Mouse (Mus musculus) heart, adult 2 months (tissue): ENCODE measurements at regions not wholly inside any gene's neighbourhood (a gene's known extent, or its start where the extent isn't known, plus 50 kb on each side); places are given as distances from the start of the nearest gene placed in this dataset.
A peak's percentile ranks its signal among the peaks of the same experiment; 100 is the strongest.

Experiments used
- DNase-seq, 2 experiments: peaks; one replicate each; pipeline ENCODE4 v3.0.0; 2021
- H3K27ac ChIP-seq: fragments of 200-600 bp; 2 replicates; pipeline ENCODE4 v1.8.1; 2022
- H3K27me3 ChIP-seq: fragments of 200-500 bp; 2 replicates; pipeline ENCODE4 v1.6.1; 2012; ENCODE audit warnings: mild to moderate bottlenecking, low read length, inconsistent platforms, mixed read lengths; ENCODE audit not compliant: control insufficient read depth, insufficient read depth
- H3K36me3 ChIP-seq: fragments of 200-500 bp; 2 replicates; pipeline ENCODE4 v1.6.1; 2012; ENCODE audit warnings: low read length, inconsistent platforms; ENCODE audit not compliant: control insufficient read depth, insufficient read depth
- H3K4me1 ChIP-seq: fragments of 200-500 bp; 2 replicates; pipeline ENCODE4 v1.6.1; 2011; ENCODE audit warnings: low read length; ENCODE audit not compliant: control insufficient read depth, insufficient read depth
- H3K4me3 ChIP-seq: fragments of 200-600 bp; 2 replicates; pipeline ENCODE4 v1.8.1; 2022
- H3K79me2 ChIP-seq: fragments of 200-500 bp; replicated peaks from 2 replicates; pipeline ENCODE4 v1.6.1; 2012; ENCODE audit warnings: mild to moderate bottlenecking, inconsistent platforms, low read length, moderate library complexity, mixed read lengths; ENCODE audit not compliant: control insufficient read depth, insufficient read depth
- H3K9ac ChIP-seq: fragments of 200-500 bp; 2 replicates; pipeline ENCODE4 v1.6.1; 2012; ENCODE audit warnings: low read depth, mild to moderate bottlenecking, control low read depth, inconsistent platforms, low read length, mixed read lengths
- CTCF ChIP-seq: fragments of 200-600 bp; IDR thresholded peaks from 2 replicates; pipeline ENCODE4 v1.8.1; 2022; ENCODE audit warnings: antibody characterized with exemption, mild to moderate bottlenecking, moderate library complexity
- EP300 ChIP-seq: fragments of 200-500 bp; IDR thresholded peaks from 2 replicates; pipeline ENCODE4 v1.6.1; 2011; ENCODE audit warnings: low read depth, low read length, control low read depth; ENCODE audit not compliant: insufficient read depth
- POLR2A ChIP-seq: fragments of 200-500 bp; IDR thresholded peaks from 2 replicates; pipeline ENCODE4 v1.6.1; 2011; ENCODE audit warnings: mild to moderate bottlenecking, low read depth, low read length, control low read depth; ENCODE audit not compliant: insufficient read depth
- WGBS: fragments of 180-500 bp; shearing (Covaris S2); methylation state at CpG from one replicate; pipeline ENCODE4 v1.1.7; 2018; 5-methylcytosine and 5-hydroxymethylcytosine counted together
- intact Hi-C: fragments of 180-260 bp; cut with DNase I; formaldehyde crosslinking; loops from one replicate; pipeline ENCODE4 v1.15.1; 2025

DNA sequence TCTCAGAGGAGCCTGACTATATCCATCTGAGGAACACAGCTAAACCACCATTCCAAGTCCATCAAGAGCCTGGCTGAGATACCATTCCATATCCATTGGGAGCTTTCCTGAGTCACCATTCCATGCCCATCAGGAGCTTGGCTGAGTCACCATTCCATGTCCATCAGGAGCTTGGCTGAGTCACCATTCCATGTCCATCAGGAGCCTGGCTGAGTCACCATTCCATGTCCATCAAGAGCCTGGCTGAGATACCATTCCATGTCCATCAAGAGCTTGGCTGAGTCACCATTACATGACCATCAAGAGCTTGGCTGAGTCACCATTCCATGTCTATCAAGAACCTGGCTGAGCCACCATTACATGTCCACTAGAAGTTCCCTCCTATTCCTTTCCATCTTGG lies 288.7 kb upstream of the N4bp1 start:
- intact Hi-C loops = no loop called here
- Histone ChIP-seq H3K79me2 (no peaks in the 10 kb centered on the region), H3K4me1 (no peaks in the 10 kb centered on the region), H3K36me3 (no peaks in the 10 kb centered on the region), H3K27ac (no peak overlapping the region), H3K9ac (no peak overlapping the region), H3K27me3 (no peaks in the 10 kb centered on the region), H3K4me3 (no peak overlapping the region)
- no peak for DNase-seq
- TF ChIP-seq CTCF (no peak), EP300 (no peak), POLR2A (no peak)

DNA sequence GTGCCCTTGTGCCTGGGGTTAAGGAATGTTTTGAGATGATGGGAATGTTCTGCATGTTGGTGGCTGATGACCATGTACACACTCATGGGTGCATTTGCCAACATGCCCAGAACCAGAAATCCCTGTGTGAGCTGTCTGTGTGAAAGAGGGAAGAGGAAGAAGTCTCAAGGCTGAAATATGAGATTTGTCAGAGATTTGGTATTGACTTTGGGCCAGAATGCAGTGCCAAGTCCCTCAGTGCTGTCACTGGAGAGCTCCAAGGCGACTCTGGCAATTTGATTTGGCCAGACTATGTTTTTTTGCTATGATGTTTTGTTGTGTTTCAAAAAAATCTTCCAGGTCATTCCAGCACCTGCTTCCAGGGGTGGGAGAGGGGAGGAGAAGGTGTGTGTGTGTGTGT lies 281.7 kb upstream of the N4bp1 start:
- Histone ChIP-seq H3K4me3 (no peak overlapping the region), H3K4me1 (no peaks in the 10 kb centered on the region), H3K27me3 (no peaks in the 10 kb centered on the region), H3K9ac (no peak overlapping the region), H3K27ac (no peak overlapping the region), H3K36me3 (no peaks in the 10 kb centered on the region), H3K79me2 (no peaks in the 10 kb centered on the region)
- intact Hi-C loops = no loop called here
- no peak for DNase-seq
- TF ChIP-seq CTCF (no peak), EP300 (no peak), POLR2A (no peak)
- 61% methylated on average over 1 of the region's 1 CpGs for WGBS

DNA sequence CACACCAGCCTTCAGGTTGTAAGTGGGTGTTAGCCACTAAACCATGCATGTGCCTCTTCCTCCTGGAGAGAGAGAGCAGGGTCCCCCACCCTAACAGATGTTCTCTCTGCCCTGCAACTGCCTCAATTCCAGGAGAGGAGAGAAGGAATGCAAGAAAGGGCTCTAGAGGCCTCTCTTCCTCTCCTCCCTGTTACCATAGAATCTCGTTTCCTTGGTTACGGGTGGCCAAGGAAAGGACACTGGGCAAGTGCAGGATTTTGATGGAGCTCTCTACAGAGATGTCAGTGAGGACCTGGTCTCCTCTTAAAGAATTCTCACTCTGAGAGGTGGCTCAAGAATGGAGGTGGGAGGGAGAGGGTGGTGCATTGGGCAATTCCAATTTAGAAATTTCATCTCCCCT lies 275.4 kb upstream of the N4bp1 start:
- Histone ChIP-seq H3K27ac (no peak overlapping the region), H3K9ac (no peak overlapping the region), H3K27me3 (no peaks in the 10 kb centered on the region), H3K36me3 (no peaks in the 10 kb centered on the region), H3K79me2 (no peaks in the 10 kb centered on the region), H3K4me3 (no peak overlapping the region), H3K4me1 (no peaks in the 10 kb centered on the region)
- DNase-seq = no peak
- TF ChIP-seq POLR2A (no peak), CTCF (no peak), EP300 (no peak)
- 72% methylated on average over 2 of the region's 2 CpGs for WGBS
- intact Hi-C loops = no loop called here

DNA sequence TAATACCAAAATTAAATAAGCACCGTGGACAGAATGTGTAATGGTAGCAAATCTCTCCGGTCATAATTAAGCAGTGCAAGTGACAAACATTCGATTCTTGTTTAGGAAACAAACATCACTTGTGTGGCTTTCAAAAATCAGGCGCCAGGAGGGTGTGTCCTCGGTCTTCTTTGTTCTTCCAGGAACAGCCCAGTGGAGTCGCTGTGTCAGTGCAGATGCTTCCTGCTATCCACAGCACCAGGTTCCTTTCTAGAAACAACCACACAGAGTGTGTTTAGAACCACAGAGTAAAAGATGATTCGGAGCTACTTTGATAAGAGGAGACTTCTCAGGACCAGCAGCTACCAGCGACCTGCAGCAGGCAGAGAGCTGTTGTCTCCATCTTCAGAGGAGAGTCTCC lies 273.3 kb upstream of the N4bp1 start:
- Histone ChIP-seq H3K79me2 (no peaks in the 10 kb centered on the region), H3K4me3 (no peak overlapping the region), H3K9ac (no peak overlapping the region), H3K36me3 (no peaks in the 10 kb centered on the region), H3K27me3 (no peaks in the 10 kb centered on the region), H3K4me1 (no peaks in the 10 kb centered on the region), H3K27ac (no peak overlapping the region)
- no peak for DNase-seq
- WGBS = 41% methylated on average over 8 of the region's 8 CpGs
- intact Hi-C loops = no loop called here
- TF ChIP-seq POLR2A (no peak), CTCF (peak; percentile 23; the same call in 1 of the 2 replicates), EP300 (no peak)

DNA sequence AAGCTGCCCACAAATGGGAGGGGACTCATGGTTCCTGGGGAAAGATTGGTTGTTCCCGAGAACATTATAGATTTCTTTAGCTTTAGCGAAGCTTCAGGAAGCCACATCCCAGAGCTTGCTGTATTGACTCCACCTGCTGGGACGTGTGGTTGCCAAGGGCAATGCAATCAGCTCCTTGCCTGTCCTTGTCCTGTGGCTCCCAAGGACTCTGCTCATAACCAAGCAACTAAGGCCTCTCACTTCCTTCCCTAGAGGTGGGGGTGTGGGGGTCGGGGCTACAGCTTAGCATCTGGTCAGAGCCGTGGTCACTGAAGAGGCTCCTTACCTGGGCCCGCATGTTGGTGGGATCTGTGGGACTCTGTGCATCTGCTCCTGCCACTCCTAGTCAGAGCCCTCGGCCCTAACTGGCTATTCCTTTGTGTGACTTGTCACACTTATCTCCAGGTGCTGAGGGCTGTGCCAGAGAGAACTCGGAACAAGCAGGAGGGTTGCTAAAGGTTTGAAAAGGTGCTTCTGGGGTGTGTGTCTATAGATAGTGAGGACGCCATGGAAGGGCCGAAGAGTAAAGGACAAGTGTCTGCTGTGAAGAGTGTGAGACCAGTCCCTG lies 270.9 kb upstream of the N4bp1 start:
- intact Hi-C loops = no loop called here
- no peaks in the 10 kb centered on the region for H3K36me3 ChIP-seq
- WGBS = 64% methylated on average over 10 of the region's 10 CpGs
- H3K4me3 ChIP-seq = no peak overlapping the region
- H3K79me2 ChIP-seq = no peaks in the 10 kb centered on the region
- no peak overlapping the region for H3K9ac ChIP-seq
- H3K4me1 ChIP-seq = no peaks in the 10 kb centered on the region
- no peak for TF ChIP-seq EP300
- TF ChIP-seq CTCF = no peak
- TF ChIP-seq POLR2A = no peak
- H3K27me3 ChIP-seq = no peaks in the 10 kb centered on the region
- no peak overlapping the region for H3K27ac ChIP-seq
- no peak for DNase-seq

DNA sequence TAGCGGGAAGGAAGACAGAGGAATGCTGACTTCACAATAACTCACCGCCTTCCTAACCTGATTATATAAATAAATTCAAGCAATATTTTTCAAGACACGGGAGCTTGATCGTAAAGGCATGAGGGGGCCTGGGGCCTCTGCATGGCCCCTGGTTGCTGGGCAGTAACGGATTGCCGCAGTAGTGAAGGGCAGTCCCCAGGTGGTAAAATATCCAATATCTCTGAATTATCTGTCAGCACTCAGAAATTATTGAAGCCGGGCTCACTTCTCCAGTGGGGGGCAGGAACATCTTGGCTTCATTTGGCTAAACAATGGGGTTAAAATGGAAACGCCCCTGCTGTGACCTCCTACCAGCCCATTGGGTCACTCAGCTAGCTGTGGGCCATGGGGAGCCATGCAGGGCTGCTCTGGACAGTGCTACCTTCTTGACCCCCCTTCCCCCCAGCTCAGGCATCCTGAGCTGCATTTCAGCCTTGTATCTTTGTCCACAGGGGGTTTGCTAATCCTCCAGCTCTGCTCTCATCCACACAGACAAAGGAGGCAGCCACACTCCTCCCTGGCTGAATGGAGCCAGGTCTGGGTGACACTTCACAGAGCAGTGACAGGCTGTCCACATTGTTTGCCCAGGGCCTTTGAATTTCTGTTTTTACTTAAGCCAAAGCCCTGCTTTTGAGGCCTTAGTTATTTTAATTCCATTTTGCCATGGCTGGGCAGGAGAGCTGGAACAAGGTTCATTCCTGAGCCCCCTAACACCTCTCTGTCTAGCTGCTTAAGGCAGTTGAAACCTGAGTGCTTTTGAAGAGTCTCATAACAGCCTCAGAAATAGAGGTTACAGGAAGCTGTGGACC lies 267.2 kb upstream of the N4bp1 start:
- H3K4me1 ChIP-seq = no peaks in the 10 kb centered on the region
- H3K27ac ChIP-seq = no peak overlapping the region
- H3K36me3 ChIP-seq = no peaks in the 10 kb centered on the region
- H3K27me3 ChIP-seq = no peaks in the 10 kb centered on the region
- H3K4me3 ChIP-seq = no peak overlapping the region
- intact Hi-C loops = no loop called here
- H3K9ac ChIP-seq = no peak overlapping the region
- DNase-seq = no peak
- no peaks in the 10 kb centered on the region for H3K79me2 ChIP-seq
- 68% methylated on average over 8 of the region's 8 CpGs for WGBS
- TF ChIP-seq POLR2A (no peak), EP300 (no peak)
